Mouse (Mus musculus) heart, embryonic 15.5 days (tissue): ENCODE results near the gene Slf2. TPM values are rescaled to one million over a fixed set of nuclear protein-coding genes. Genes with fewer than 3 reads are reported as not detected.
A peak's percentile ranks its signal among the peaks of the same experiment; 100 is the strongest.

Experiments
- ATAC-seq: fragments of 200-750 bp; cut with Nextera tagmentation; replicated peaks from 2 replicates; pipeline ENCODE4 v1.8.0; 2017; ENCODE audit warnings: low read depth, moderate TSS enrichment; ENCODE audit not compliant: insufficient number of reproducible peaks, insufficient read depth, low FRiP score
- H3K27ac ChIP-seq: fragments of 300-500 bp; sonication (generic); 2 replicates; pipeline ENCODE4 v1.5.1; 2015; ENCODE audit warnings: mild to moderate bottlenecking, inconsistent platforms
- H3K27me3 ChIP-seq: fragments of 300-500 bp; sonication (generic); 2 replicates; pipeline ENCODE4 v1.6.1; 2015; ENCODE audit warnings: inconsistent platforms
- H3K36me3 ChIP-seq: fragments of 300-500 bp; sonication (generic); 2 replicates; pipeline ENCODE4 v1.6.1; 2015; ENCODE audit warnings: mild to moderate bottlenecking, inconsistent platforms
- H3K4me1 ChIP-seq: fragments of 300-500 bp; sonication (generic); replicated peaks from 2 replicates; pipeline ENCODE4 v1.6.1; 2015; ENCODE audit warnings: inconsistent platforms
- H3K4me2 ChIP-seq: fragments of 300-500 bp; sonication (generic); 2 replicates; pipeline ENCODE4 v1.6.1; 2015; ENCODE audit warnings: inconsistent platforms, mild to moderate bottlenecking, moderate library complexity
- H3K4me3 ChIP-seq: fragments of 300-500 bp; sonication (generic); 2 replicates; pipeline ENCODE4 v1.5.1; 2015; ENCODE audit warnings: mild to moderate bottlenecking, inconsistent platforms
- H3K9ac ChIP-seq: fragments of 300-500 bp; sonication (generic); 2 replicates; pipeline ENCODE4 v1.6.1; 2015; ENCODE audit warnings: mild to moderate bottlenecking, inconsistent platforms
- H3K9me3 ChIP-seq: fragments of 300-500 bp; sonication (generic); replicated peaks from 2 replicates; pipeline ENCODE4 v1.6.1; 2016; ENCODE audit warnings: inconsistent platforms
- WGBS: fragments of 180-500 bp; shearing (Covaris S2); methylation state at CpG from one replicate; pipeline ENCODE4 v1.1.7; 2015; ENCODE audit warnings: mixed read lengths; 5-methylcytosine and 5-hydroxymethylcytosine counted together
- polyA plus RNA-seq: library from polyadenylated mRNA; unstranded; fragments of >200 nt; fragmentation: Nextera tagmentation; extraction: Ambion mirVana; gene quantifications from 2 replicates; pipeline ENCODE4 v1.2.1, GENCODE M21; 2015

Slf2 gene
- polyA plus RNA-seq, 1 experiment from 2014 or later: 28.1 TPM

GRCm38 (mm10) chr19:44985159-44985988 lies 54.4 kb downstream of the Slf2 start:
- no peak for ATAC-seq
- H3K36me3 ChIP-seq: peaks cover 21% of the 10 kb centered on the region
- 45% methylated on average over 5 of the region's 5 CpGs for WGBS

GRCm38 (mm10) chr19:44987004-44987403 lies 56.1 kb downstream of the Slf2 start:
- 0 out of 2 replicates have a peak, but pooled peaks cover 9% of the 10 kb centered on the region for H3K27me3 ChIP-seq
- H3K27ac ChIP-seq: no peak overlapping the region
- no peak overlapping the region for H3K4me3 ChIP-seq
- H3K9ac ChIP-seq: no peak overlapping the region
- no peak for ATAC-seq
- no peaks in the 10 kb centered on the region for H3K9me3 ChIP-seq
- H3K36me3 ChIP-seq: peaks cover 7% of the 10 kb centered on the region
- peaks cover 16% of the 10 kb centered on the region for H3K4me1 ChIP-seq
- H3K4me2 ChIP-seq: no peak overlapping the region
- WGBS: 72% methylated on average over 6 of the region's 6 CpGs

More at GRCm38 (mm10) chr19:44985159-44985988, 54.4 kb downstream of the Slf2 start:
- H3K4me2 ChIP-seq: no peak overlapping the region
- H3K9ac ChIP-seq: no peak overlapping the region
- no peak overlapping the region for H3K27ac ChIP-seq
- no peaks in the 10 kb centered on the region for H3K9me3 ChIP-seq
- H3K27me3 ChIP-seq: 0 out of 2 replicates have a peak, but pooled peaks cover 9% of the 10 kb centered on the region
- peaks cover 16% of the 10 kb centered on the region for H3K4me1 ChIP-seq
- H3K4me3 ChIP-seq: no peak overlapping the region

GRCm38 (mm10) chr19:44987851-44988250 lies 56.9 kb downstream of the Slf2 start:
- 64% methylated on average over 6 of the region's 6 CpGs for WGBS

GRCm38 (mm10) chr19:44988321-44988720 lies 57.4 kb downstream of the Slf2 start:
- Histone ChIP-seq H3K27ac (no peak overlapping the region), H3K9ac (peak overlapping the region; percentile 73; the same call in 1 of the 2 replicates), H3K27me3 (0 out of 2 replicates have a peak, but pooled peaks cover 9% of the 10 kb centered on the region), H3K36me3 (no peaks in the 10 kb centered on the region), H3K4me2 (peak overlapping the region; percentile 100), H3K4me1 (peaks cover 19% of the 10 kb centered on the region), H3K4me3 (peak overlapping the region; percentile 74), H3K9me3 (no peaks in the 10 kb centered on the region)
- WGBS: 29% methylated on average over 9 of the region's 9 CpGs
- no peak for ATAC-seq

More at GRCm38 (mm10) chr19:44987851-44988250, 56.9 kb downstream of the Slf2 start:
- no peak for ATAC-seq
- Histone ChIP-seq H3K9ac (no peak overlapping the region), H3K36me3 (0 out of 2 replicates have a peak, but pooled peaks cover under 1% of the 10 kb centered on the region), H3K27me3 (0 out of 2 replicates have a peak, but pooled peaks cover 9% of the 10 kb centered on the region), H3K4me1 (peaks cover 19% of the 10 kb centered on the region), H3K9me3 (no peaks in the 10 kb centered on the region), H3K27ac (no peak overlapping the region), H3K4me2 (no peak overlapping the region), H3K4me3 (no peak overlapping the region)

- peak within 1 kb of the TSS; percentile 73 for H3K9ac ChIP-seq
- ATAC-seq: peak; percentile 76
These were observed 58.0 kb downstream of the Slf2 start, which contains the start of gene Sema4g for GRCm38 (mm10) chr19:44988831-44989566. Sema4g (plus strand) TSS chr19:44989101.

GRCm38 (mm10) chr19:44989567-44990495 lies 58.9 kb downstream of the Slf2 start:
- Histone ChIP-seq H3K4me1 (peaks cover 19% of the 10 kb centered on the region), H3K9me3 (no peaks in the 10 kb centered on the region), H3K27me3 (0 out of 2 replicates have a peak, but pooled peaks cover 9% of the 10 kb centered on the region), H3K9ac (peak overlapping the region; percentile 73), H3K4me2 (peak overlapping the region; percentile 100), H3K27ac (no peak overlapping the region), H3K36me3 (no peaks in the 10 kb centered on the region), H3K4me3 (peak overlapping the region; percentile 74)
- WGBS: 10% methylated on average over 22 of the region's 22 CpGs
- ATAC-seq: no peak

More at GRCm38 (mm10) chr19:44988831-44989566, 58.0 kb downstream of the Slf2 start, which contains the start of gene Sema4g:
- peak within 1 kb of the TSS; percentile 100 for H3K4me2 ChIP-seq
- no peaks in the 10 kb centered on the region for H3K9me3 ChIP-seq
- H3K36me3 ChIP-seq: no peaks in the 10 kb centered on the region
- WGBS: under 1% methylated on average over 55 of the region's 58 CpGs
- H3K27me3 ChIP-seq: 0 out of 2 replicates have a peak, but pooled peaks cover 9% of the 10 kb centered on the region
- H3K27ac ChIP-seq: no peak within 1 kb of the TSS
- peak within 1 kb of the TSS; percentile 74 for H3K4me3 ChIP-seq
- H3K4me1 ChIP-seq: peaks cover 19% of the 10 kb centered on the region

GRCm38 (mm10) chr19:44991031-44991430 lies 60.1 kb downstream of the Slf2 start:
- no peak overlapping the region for H3K9ac ChIP-seq
- H3K27ac ChIP-seq: no peak overlapping the region
- H3K27me3 ChIP-seq: 0 out of 2 replicates have a peak, but pooled peaks cover 9% of the 10 kb centered on the region
- no peak for ATAC-seq
- H3K4me3 ChIP-seq: no peak overlapping the region
- no peak overlapping the region for H3K4me2 ChIP-seq
- no peaks in the 10 kb centered on the region for H3K36me3 ChIP-seq
- 81% methylated on average over 8 of the region's 8 CpGs for WGBS
- peaks cover 19% of the 10 kb centered on the region for H3K4me1 ChIP-seq
- H3K9me3 ChIP-seq: no peaks in the 10 kb centered on the region

- Histone ChIP-seq H3K9me3 (no peaks in the 10 kb centered on the region), H3K27ac (no peak overlapping the region), H3K27me3 (0 out of 2 replicates have a peak, but pooled peaks cover 5% of the 10 kb centered on the region), H3K4me2 (no peak overlapping the region), H3K4me1 (peaks cover 19% of the 10 kb centered on the region), H3K36me3 (no peaks in the 10 kb centered on the region), H3K9ac (no peak overlapping the region), H3K4me3 (no peak overlapping the region)
- 42% methylated on average over 7 of the region's 7 CpGs for WGBS
- ATAC-seq: no peak
These were observed 61.3 kb downstream of the Slf2 start for GRCm38 (mm10) chr19:44992246-44992645.

GRCm38 (mm10) chr19:44992712-44993111 lies 61.8 kb downstream of the Slf2 start:
- 46% methylated on average over 7 of the region's 7 CpGs for WGBS
- H3K27me3 ChIP-seq: 0 out of 2 replicates have a peak, but pooled peaks cover 3% of the 10 kb centered on the region
- H3K36me3 ChIP-seq: no peaks in the 10 kb centered on the region
- no peak overlapping the region for H3K4me3 ChIP-seq
- H3K4me2 ChIP-seq: no peak overlapping the region
- H3K27ac ChIP-seq: no peak overlapping the region
- H3K9ac ChIP-seq: no peak overlapping the region
- ATAC-seq: no peak
- peaks cover 19% of the 10 kb centered on the region for H3K4me1 ChIP-seq
- H3K9me3 ChIP-seq: no peaks in the 10 kb centered on the region

GRCm38 (mm10) chr19:44997786-44998185 lies 66.8 kb downstream of the Slf2 start:
- Histone ChIP-seq H3K27me3 (no peaks in the 10 kb centered on the region), H3K9ac (no peak overlapping the region), H3K9me3 (no peaks in the 10 kb centered on the region), H3K36me3 (no peaks in the 10 kb centered on the region), H3K4me3 (no peak overlapping the region), H3K27ac (no peak overlapping the region), H3K4me2 (no peak overlapping the region), H3K4me1 (no peaks in the 10 kb centered on the region)
- WGBS: 79% methylated on average over 11 of the region's 11 CpGs
- ATAC-seq: no peak
